Mouse (Mus musculus) embryonic fibroblast, embryonic 13.5 days (primary cell): ENCODE results near the gene Gemin5.

Experiments
- CTCF ChIP-seq: IDR thresholded peaks from 2 replicates; pipeline ENCODE4 v1.5.1; 2011; ENCODE audit warnings: mild to moderate bottlenecking, control low read depth, low read length, moderate library complexity, borderline replicate concordance; ENCODE audit not compliant: insufficient read depth
- POLR2A ChIP-seq: IDR thresholded peaks from 2 replicates; pipeline ENCODE4 v1.6.1; 2011; ENCODE audit warnings: low read depth, mild to moderate bottlenecking, control low read depth, low read length, moderate library complexity

- TF ChIP-seq CTCF, result no peak
- TF ChIP-seq POLR2A, result no peak
These were observed 30.3 kb upstream of the Gemin5 start for GRCm38 (mm10) chr11:58198663-58199062.
